In genomic region chr13:21530781-21531201, GRCm38 (mm10) we compare ENCODE assay signal across 8 mouse cellular contexts. TPM values are rescaled to one million over a fixed set of nuclear protein-coding genes. Genes with fewer than 3 reads are reported as not detected.
DNase-seq lines count a peak whose midpoint lies in the region; ATAC-seq and TF ChIP-seq lines count a peak whose summit lies in the region.

Gene Zkscan8 (minus strand): TSS chr13:21531120.

- peak; percentile 98 for ATAC-seq in forebrain, embryonic 11.5 days (replicated peaks; ENCODE audit: low FRiP score)
- peak; percentile 97 for ATAC-seq in heart, postnatal 0 days (ENCODE audit: insufficient read depth, low read depth)
- ATAC-seq in liver, embryonic 16.5 days (ENCODE audit: low read depth), result peak; percentile 98
- ATAC-seq in neural tube, embryonic 13.5 days (ENCODE audit: low read depth), result peak; percentile 100

- peak; percentile 89 for DNase-seq in CH12.LX (ENCODE audit: extremely low read depth)
- DNase-seq in c-Kit-positive CD71-positive TER-119-negative erythroid progenitor cells, embryonic 14.5 days (ENCODE audit: low read depth), result peak; percentile 82
- DNase-seq in forebrain, embryonic 11.5 days (ENCODE audit: low spot score), result peak; percentile 92
- peak; percentile 79 for DNase-seq in heart, postnatal 0 days (ENCODE audit: low spot score)
- peak; percentile 92 to 94 for DNase-seq in kidney, postnatal 4 days

- H3K79me2 ChIP-seq in CH12.LX (replicated peaks; ENCODE audit: control insufficient read depth, extremely low read depth, insufficient read depth, poor library complexity, severe bottlenecking), result peaks cover 11% of the 10 kb centered on the region; the same call in 1 of the 2 replicates

- TF ChIP-seq CTCF in CH12.LX (conservative IDR thresholded peaks at IDR 0.05 in 1 of 2, IDR thresholded peaks at IDR 0.05 in 1 of 2; ENCODE audit: low read depth in 2 of 2, low read length in 2 of 2), result peak in 1 of 2 experiments; percentile 26; a peak in 1 of 4 replicates
- no peak; the same call in 1 of the 2 replicates for TF ChIP-seq CTCF in heart, postnatal 0 days (IDR thresholded peaks at IDR 0.05; ENCODE audit: low read depth)
- no peak for TF ChIP-seq CTCF in testis, adult 2 months (IDR thresholded peaks at IDR 0.05; ENCODE audit: control insufficient read depth, insufficient read depth, insufficient replicate concordance, low read depth, low read length)

- TF ChIP-seq EP300 in CH12.LX (IDR thresholded peaks at IDR 0.05; ENCODE audit: low read length), result no peak
- peak; percentile 63; the same call in 1 of the 2 replicates for TF ChIP-seq EP300 in heart, postnatal 0 days (IDR thresholded peaks at IDR 0.05; ENCODE audit: low read depth)

- TF ChIP-seq POLR2A in CH12.LX (IDR thresholded peaks at IDR 0.05; ENCODE audit: low read depth, low read length), result peak; percentile 90
- peak; percentile 76 for TF ChIP-seq POLR2A in testis, adult 2 months (IDR thresholded peaks at IDR 0.05; ENCODE audit: control insufficient read depth, low read depth, low read length)

- H3K27ac ChIP-seq in CH12.LX (ENCODE audit: insufficient read depth, low read depth), result peak within 1 kb of the TSS; percentile 36
- peak within 1 kb of the TSS; percentile 88 for H3K27ac ChIP-seq in forebrain, embryonic 11.5 days (ENCODE audit: low read depth, low read length)
- peak within 1 kb of the TSS; percentile 96 for H3K27ac ChIP-seq in heart, postnatal 0 days (ENCODE audit: low read depth)
- H3K27ac ChIP-seq in liver, embryonic 16.5 days (ENCODE audit: low read length), result peak within 1 kb of the TSS; percentile 85
- peak within 1 kb of the TSS; percentile 90 for H3K27ac ChIP-seq in neural tube, embryonic 13.5 days (replicated peaks)
- H3K27ac ChIP-seq in testis, adult 2 months (ENCODE audit: control insufficient read depth, insufficient read depth, low read depth, low read length), result peak within 1 kb of the TSS; percentile 94

- peaks cover 9 to 16% of the 10 kb centered on the region in 2 experiments for H3K36me3 ChIP-seq in CH12.LX (replicated peaks in 1 of 2; ENCODE audit: control insufficient read depth in 1 of 2, insufficient read depth in 1 of 2, low read length in 1 of 2)
- no peaks in the 10 kb centered on the region; the same call in none of the 2 replicates for H3K36me3 ChIP-seq in forebrain, embryonic 11.5 days (ENCODE audit: control insufficient read depth, insufficient read depth, low read length)
- peaks cover 12% of the 10 kb centered on the region for H3K36me3 ChIP-seq in heart, postnatal 0 days (replicated peaks; ENCODE audit: control insufficient read depth, insufficient read depth, low read length)
- 0 out of 2 replicates have a peak, but pooled peaks cover 3% of the 10 kb centered on the region for H3K36me3 ChIP-seq in liver, embryonic 16.5 days (ENCODE audit: control insufficient read depth, insufficient read depth)
- H3K36me3 ChIP-seq in neural tube, embryonic 13.5 days, result peaks cover 14% of the 10 kb centered on the region
- H3K36me3 ChIP-seq in testis, adult 2 months (ENCODE audit: control insufficient read depth, insufficient read depth, low read length), result no peaks in the 10 kb centered on the region

- no peaks in the 10 kb centered on the region for H3K27me3 ChIP-seq in CH12.LX (replicated peaks)
- H3K27me3 ChIP-seq in forebrain, embryonic 11.5 days (ENCODE audit: control insufficient read depth, insufficient read depth, low read length), result no peaks in the 10 kb centered on the region
- no peaks in the 10 kb centered on the region for H3K27me3 ChIP-seq in heart, postnatal 0 days (ENCODE audit: control insufficient read depth, insufficient read depth, low read length)
- H3K27me3 ChIP-seq in liver, embryonic 16.5 days (ENCODE audit: control insufficient read depth, insufficient read depth, low read depth, low read length), result no peaks in the 10 kb centered on the region
- no peaks in the 10 kb centered on the region for H3K27me3 ChIP-seq in neural tube, embryonic 13.5 days
- H3K27me3 ChIP-seq in testis, adult 2 months (ENCODE audit: control insufficient read depth, insufficient read depth, low read length), result no peaks in the 10 kb centered on the region

- H3K4me2 ChIP-seq in CH12.LX (ENCODE audit: insufficient read depth, low read depth, poor library complexity, severe bottlenecking), result peak within 1 kb of the TSS; percentile 82
- H3K4me2 ChIP-seq in forebrain, embryonic 11.5 days (ENCODE audit: low read depth, low read length, severe bottlenecking), result peak within 1 kb of the TSS; percentile 55
- peak within 1 kb of the TSS; percentile 64 for H3K4me2 ChIP-seq in heart, postnatal 0 days (ENCODE audit: low read depth, low read length)
- H3K4me2 ChIP-seq in liver, embryonic 16.5 days (ENCODE audit: low read depth, low read length), result peak within 1 kb of the TSS; percentile 70
- peak within 1 kb of the TSS; percentile 67 for H3K4me2 ChIP-seq in neural tube, embryonic 13.5 days

- H3K4me3 ChIP-seq in CH12.LX (replicated peaks in 1 of 3; ENCODE audit: low read depth in 2 of 3, low read length in 2 of 3, poor library complexity in 1 of 3), result peak within 1 kb of the TSS; percentile 75 to 81 (median 77)
- peak within 1 kb of the TSS; percentile 89 for H3K4me3 ChIP-seq in forebrain, embryonic 11.5 days (ENCODE audit: low read depth, low read length)
- H3K4me3 ChIP-seq in heart, postnatal 0 days (ENCODE audit: low read depth, low read length), result peak within 1 kb of the TSS; percentile 99
- H3K4me3 ChIP-seq in liver, embryonic 16.5 days (ENCODE audit: low read depth, low read length), result peak within 1 kb of the TSS; percentile 94
- peak within 1 kb of the TSS; percentile 81 for H3K4me3 ChIP-seq in neural tube, embryonic 13.5 days
- peak within 1 kb of the TSS; percentile 99 for H3K4me3 ChIP-seq in testis, adult 2 months (ENCODE audit: control insufficient read depth, low read depth, low read length)

- dilution Hi-C loops in CH12.LX (cut with MboI; ENCODE audit: extremely low pct_ligation_motif_present, extremely low pct_unique_long_range_greater_than_20kb, low sequenced_read_pairs), result no loop called here

- peak within 1 kb of the TSS; percentile 83 for H3K9ac ChIP-seq in CH12.LX (ENCODE audit: insufficient read depth, low read depth)
- H3K9ac ChIP-seq in forebrain, embryonic 11.5 days (ENCODE audit: low read length), result peak within 1 kb of the TSS; percentile 98
- peak within 1 kb of the TSS; percentile 99 for H3K9ac ChIP-seq in heart, postnatal 0 days (replicated peaks; ENCODE audit: low read depth, low read length)
- H3K9ac ChIP-seq in liver, embryonic 16.5 days (ENCODE audit: low read depth, low read length), result peak within 1 kb of the TSS; percentile 93
- H3K9ac ChIP-seq in neural tube, embryonic 13.5 days, result peak within 1 kb of the TSS; percentile 95

- WGBS in forebrain, embryonic 11.5 days, result 0% methylated on average over 37 of the region's 39 CpGs
- under 1% methylated on average over 39 of the region's 39 CpGs for WGBS in heart, postnatal 0 days
- 0% methylated on average over 37 of the region's 39 CpGs for WGBS in liver, embryonic 16.5 days (ENCODE audit: insufficient replicate concordance)
- under 1% methylated on average over 39 of the region's 39 CpGs for WGBS in neural tube, embryonic 13.5 days

- H3K4me1 ChIP-seq in CH12.LX (ENCODE audit: control insufficient read depth in 1 of 2, insufficient read depth in 2 of 2), result peaks cover 0 to 15% of the 10 kb centered on the region in 2 experiments; a peak in 2 of 4 replicates
- H3K4me1 ChIP-seq in forebrain, embryonic 11.5 days (replicated peaks; ENCODE audit: control insufficient read depth, insufficient read depth, low read length), result 0 out of 2 replicates have a peak, but pooled peaks cover 2% of the 10 kb centered on the region
- H3K4me1 ChIP-seq in heart, postnatal 0 days (ENCODE audit: control insufficient read depth, insufficient read depth), result peaks cover 4% of the 10 kb centered on the region
- H3K4me1 ChIP-seq in liver, embryonic 16.5 days (ENCODE audit: control insufficient read depth, low read depth, low read length), result peaks cover 5% of the 10 kb centered on the region
- peaks cover 10% of the 10 kb centered on the region for H3K4me1 ChIP-seq in neural tube, embryonic 13.5 days (replicated peaks)
- peaks cover 4% of the 10 kb centered on the region; the same call in 1 of the 2 replicates for H3K4me1 ChIP-seq in testis, adult 2 months (ENCODE audit: control insufficient read depth, insufficient read depth, low read length)

- in situ Hi-C loops in CH12.LX (cut with MboI; ENCODE audit: low pct_ligation_motif_present, low pct_unique_long_range_greater_than_20kb, low sequenced_read_pairs), result no loop called here

- no peaks in the 10 kb centered on the region for H3K9me3 ChIP-seq in CH12.LX (replicated peaks; ENCODE audit: low read length)
- no peaks in the 10 kb centered on the region for H3K9me3 ChIP-seq in forebrain, embryonic 11.5 days (ENCODE audit: control insufficient read depth, low read length)
- H3K9me3 ChIP-seq in heart, postnatal 0 days (replicated peaks; ENCODE audit: control insufficient read depth, low read length), result no peaks in the 10 kb centered on the region
- no peaks in the 10 kb centered on the region for H3K9me3 ChIP-seq in liver, embryonic 16.5 days (replicated peaks; ENCODE audit: control insufficient read depth, low read length)
- H3K9me3 ChIP-seq in neural tube, embryonic 13.5 days, result no peaks in the 10 kb centered on the region

- TF ChIP-seq RAD21 in CH12.LX (IDR thresholded peaks at IDR 0.05; ENCODE audit: low read depth, low read length), result peak; percentile 11

TF ChIP-seq in CH12.LX, 34 proteins besides CTCF, POLR2A, EP300 and RAD21 (continues in another document):
- 0 out of 2 replicates have a peak, but pooled peaks have one; percentile 63 for TF ChIP-seq KAT2A (IDR thresholded peaks at IDR 0.05; ENCODE audit: insufficient replicate concordance, low read length)
- peak; percentile 40; the same call in 1 of the 2 replicates for TF ChIP-seq IRF4 (IDR thresholded peaks at IDR 0.05; ENCODE audit: low read depth, low read length)
- TF ChIP-seq RCOR1 (conservative IDR thresholded peaks at IDR 0.05; ENCODE audit: low read depth, low read length), result no peak
- TF ChIP-seq USF1 (IDR thresholded peaks at IDR 0.05; ENCODE audit: low read depth, low read length), result no peak
- TF ChIP-seq BHLHE40 (IDR thresholded peaks at IDR 0.05; ENCODE audit: low read depth, low read length), result 0 out of 2 replicates have a peak, but pooled peaks have one; percentile 18
- peak; percentile 58 for TF ChIP-seq GABPA (IDR thresholded peaks at IDR 0.05; ENCODE audit: insufficient replicate concordance, low read depth, low read length)
- no peak for TF ChIP-seq ZC3H11A (IDR thresholded peaks at IDR 0.05; ENCODE audit: low read depth, low read length)

RNA-seq across cellular contexts. Expression of gene Zkscan8, which starts in this region (rescaled TPM):
- total RNA-seq in CH12.LX (2012; rRNA removed) (7.4 and 8.1 TPM in 2 replicates), CH12.LX (2014; rRNA removed) (7.6 and 8.3 TPM in 2 replicates)
- polyA plus RNA-seq in CH12.LX (2012; ENCODE audit: insufficient read length, low read depth), result 7.3 and 9.7 TPM in 2 replicates
- 10.2 and 10.6 TPM in 2 replicates for polyA plus RNA-seq in forebrain, embryonic 11.5 days (2014; fragmentation: Nextera tagmentation; extraction: Ambion mirVana)
- total RNA-seq in heart, postnatal 0 days (2014; rRNA removed; ENCODE audit: low replicate concordance), result 7.1 and 10.9 TPM in 2 replicates
- polyA plus RNA-seq in heart, postnatal 0 days (2015; fragmentation: Nextera tagmentation; extraction: Ambion mirVana), result 3.0 and 3.4 TPM in 2 replicates
- polyA plus RNA-seq in liver, embryonic 16.5 days (2015; fragmentation: Nextera tagmentation; extraction: Ambion mirVana), result 1.0 and 1.2 TPM in 2 replicates
- polyA plus RNA-seq in neural tube, embryonic 13.5 days (2015; fragmentation: Nextera tagmentation; extraction: Ambion mirVana), result 5.2 and 5.6 TPM in 2 replicates
- polyA plus RNA-seq in testis, adult 2 months (2012; rRNA removed), result 1.3 and 1.7 TPM in 2 replicates

Comparison
In these comparisons a context has a peak if more than half of its experiments do, and no peak if none do; other contexts are left out.
1. Peak in every context shown above with its lines: DNase-seq, ATAC-seq, H3K4me3 ChIP-seq and H3K27ac ChIP-seq.
2. H3K27ac ChIP-seq: peak in every context shown above with its lines; median percentile 96 in heart, postnatal 0 days; 94 in testis, adult 2 months; 90 in neural tube, embryonic 13.5 days; 88 in forebrain, embryonic 11.5 days; 85 in liver, embryonic 16.5 days; 36 in CH12.LX.